Mouse (Mus musculus): ENCODE results near the gene Tex26.

DNA sequence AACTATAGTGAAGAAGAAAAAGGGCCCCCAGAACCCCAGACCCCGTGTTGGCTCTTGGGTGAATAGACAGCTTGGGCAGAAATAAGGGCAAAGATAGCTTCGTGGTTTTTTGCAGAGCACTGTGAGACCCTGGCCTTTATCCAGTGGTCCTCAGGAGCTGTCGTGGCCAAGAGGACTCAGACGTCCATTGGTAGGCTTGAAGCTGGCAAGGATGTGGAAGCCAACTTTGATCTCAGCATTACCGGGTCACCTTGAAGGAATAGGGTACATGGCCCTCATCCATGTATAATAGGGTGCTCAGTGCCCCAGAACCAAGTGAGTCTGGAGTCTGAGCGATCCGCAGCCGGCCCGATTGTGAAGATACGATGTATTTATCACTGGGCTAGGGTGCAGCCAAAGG, 26.8 kb upstream of the Tex26 start:
- no peak for TF ChIP-seq CTCF (IDR thresholded peaks at IDR 0.05)
- no peak for TF ChIP-seq EP300 (IDR thresholded peaks at IDR 0.05)

Data from lung, postnatal 0 days (tissue).